Mouse (Mus musculus): ENCODE data around the gene Hectd3. TPM values are rescaled to one million over a fixed set of nuclear protein-coding genes. Genes with fewer than 3 reads are reported as not detected.
A peak's percentile ranks its signal among the peaks of the same experiment; 100 is the strongest.

Hectd3 gene
- polyA plus RNA-seq, 1 experiment from 2014 or later, result 8.8 TPM

DNA sequence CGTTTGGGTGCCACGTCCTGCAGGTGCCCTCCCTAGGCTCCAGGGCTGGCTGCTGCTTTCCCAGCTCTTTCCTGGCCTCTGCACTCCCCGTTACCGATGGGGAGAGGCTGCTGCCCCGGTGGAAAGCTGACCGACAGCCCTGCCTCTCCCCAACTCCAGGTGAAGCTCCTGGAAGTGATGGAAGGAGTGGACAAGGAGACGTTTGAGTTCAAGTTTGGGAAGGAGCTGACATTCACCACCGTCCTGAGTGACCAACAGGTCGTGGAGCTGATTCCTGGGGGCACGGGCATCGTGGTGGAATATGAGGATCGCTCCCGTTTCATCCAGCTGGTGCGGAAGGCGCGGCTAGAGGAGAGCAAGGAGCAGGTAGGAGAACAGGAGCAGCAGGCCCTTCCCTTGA lies 6.8 kb downstream of the Hectd3 start:
- Histone ChIP-seq H3K36me3 (replicated peaks) (peaks cover 20% of the 10 kb centered on the region), H3K27me3 (ENCODE audit: poor library complexity, severe bottlenecking) (peaks cover 11% of the 10 kb centered on the region), H3K4me1 (peaks cover 10% of the 10 kb centered on the region), H3K9me3 (no peaks in the 10 kb centered on the region), H3K27ac (no peak overlapping the region), H3K4me3 (no peak overlapping the region)
- DNase-seq (ENCODE audit: extremely low spot score, low spot score), result no peak
- WGBS, result 93% methylated on average over 16 of the region's 16 CpGs

DNA sequence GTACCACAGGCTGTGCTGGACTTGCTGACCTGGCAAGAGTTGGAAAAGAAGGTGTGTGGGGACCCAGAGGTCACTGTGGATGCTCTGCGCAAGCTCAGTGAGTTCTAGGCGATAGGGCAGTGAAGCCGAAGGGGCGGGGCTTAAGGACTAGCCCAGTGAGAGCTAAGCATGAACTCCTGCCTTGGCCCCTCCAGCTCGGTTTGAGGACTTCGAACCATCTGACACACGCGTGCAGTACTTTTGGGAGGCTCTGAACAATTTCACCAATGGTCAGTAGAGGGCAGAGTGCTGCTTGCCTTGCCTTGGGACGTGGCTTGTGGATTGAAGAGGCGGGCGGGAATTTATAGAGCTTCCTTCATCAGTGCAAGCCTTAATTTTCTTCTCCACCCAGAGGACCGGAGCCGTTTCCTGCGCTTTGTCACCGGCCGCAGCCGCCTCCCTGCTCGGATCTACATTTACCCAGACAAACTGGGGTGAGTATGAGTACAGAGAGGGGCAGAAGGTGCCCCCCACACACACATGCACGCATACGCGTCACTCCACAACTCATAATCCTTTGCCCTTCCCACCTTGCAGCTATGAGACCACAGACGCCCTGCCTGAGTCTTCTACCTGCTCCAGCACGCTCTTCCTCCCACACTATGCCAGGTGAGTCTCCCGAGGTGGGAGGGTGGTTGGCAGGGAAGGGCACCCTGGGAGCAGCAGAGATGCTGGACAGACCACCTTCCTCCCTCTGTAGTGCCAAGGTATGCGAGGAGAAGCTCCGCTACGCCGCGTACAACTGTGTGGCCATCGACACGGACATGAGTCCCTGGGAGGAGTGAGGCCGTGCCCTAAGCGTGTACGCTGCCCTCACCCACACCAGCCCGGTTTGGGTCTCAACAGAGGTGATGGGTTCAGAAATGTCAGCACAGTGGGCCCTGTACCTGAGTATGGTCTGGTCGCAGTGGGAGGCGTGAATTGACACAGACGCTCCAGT lies 7.7 kb downstream of the Hectd3 start:
- H3K4me1 ChIP-seq, result peaks cover 10% of the 10 kb centered on the region
- H3K9me3 ChIP-seq, result no peaks in the 10 kb centered on the region
- peaks cover 11% of the 10 kb centered on the region for H3K27me3 ChIP-seq (ENCODE audit: poor library complexity, severe bottlenecking)
- peak overlapping the region; percentile 27 for H3K27ac ChIP-seq
- 61% methylated on average over 38 of the region's 38 CpGs for WGBS
- DNase-seq (ENCODE audit: extremely low spot score, low spot score), result peak; percentile 68
- peaks cover 20% of the 10 kb centered on the region for H3K36me3 ChIP-seq (replicated peaks)
- H3K4me3 ChIP-seq, result peak overlapping the region; percentile 7; the same call in 1 of the 2 replicates

DNA sequence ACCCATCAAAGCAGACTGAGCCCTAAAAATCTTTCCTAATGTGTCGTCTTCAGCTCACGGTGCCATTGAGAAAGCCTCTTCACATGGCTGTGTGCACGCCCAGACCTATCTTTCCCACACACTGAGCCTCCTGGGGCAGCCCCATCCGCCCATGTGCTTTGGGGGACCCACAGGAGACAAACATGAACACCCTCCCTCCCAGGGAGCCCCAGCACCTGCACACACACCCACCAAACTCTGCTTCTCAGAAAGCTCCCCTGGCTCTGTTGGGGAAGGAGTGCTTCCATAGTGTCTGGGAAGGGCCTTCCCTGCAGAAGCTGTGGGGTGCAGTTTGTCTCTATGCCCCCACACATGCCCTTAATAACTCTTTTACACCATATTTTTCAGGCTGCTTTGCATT lies 9.5 kb downstream of the Hectd3 start:
- no peak for DNase-seq (ENCODE audit: extremely low spot score, low spot score)
- H3K4me3 ChIP-seq, result no peak overlapping the region
- peaks cover 9% of the 10 kb centered on the region for H3K36me3 ChIP-seq (replicated peaks)
- no peak overlapping the region for H3K27ac ChIP-seq
- H3K9me3 ChIP-seq, result no peaks in the 10 kb centered on the region
- H3K27me3 ChIP-seq (ENCODE audit: poor library complexity, severe bottlenecking), result peaks cover 11% of the 10 kb centered on the region
- WGBS, result 86% methylated on average over 4 of the region's 4 CpGs
- H3K4me1 ChIP-seq, result peaks cover 10% of the 10 kb centered on the region

DNA sequence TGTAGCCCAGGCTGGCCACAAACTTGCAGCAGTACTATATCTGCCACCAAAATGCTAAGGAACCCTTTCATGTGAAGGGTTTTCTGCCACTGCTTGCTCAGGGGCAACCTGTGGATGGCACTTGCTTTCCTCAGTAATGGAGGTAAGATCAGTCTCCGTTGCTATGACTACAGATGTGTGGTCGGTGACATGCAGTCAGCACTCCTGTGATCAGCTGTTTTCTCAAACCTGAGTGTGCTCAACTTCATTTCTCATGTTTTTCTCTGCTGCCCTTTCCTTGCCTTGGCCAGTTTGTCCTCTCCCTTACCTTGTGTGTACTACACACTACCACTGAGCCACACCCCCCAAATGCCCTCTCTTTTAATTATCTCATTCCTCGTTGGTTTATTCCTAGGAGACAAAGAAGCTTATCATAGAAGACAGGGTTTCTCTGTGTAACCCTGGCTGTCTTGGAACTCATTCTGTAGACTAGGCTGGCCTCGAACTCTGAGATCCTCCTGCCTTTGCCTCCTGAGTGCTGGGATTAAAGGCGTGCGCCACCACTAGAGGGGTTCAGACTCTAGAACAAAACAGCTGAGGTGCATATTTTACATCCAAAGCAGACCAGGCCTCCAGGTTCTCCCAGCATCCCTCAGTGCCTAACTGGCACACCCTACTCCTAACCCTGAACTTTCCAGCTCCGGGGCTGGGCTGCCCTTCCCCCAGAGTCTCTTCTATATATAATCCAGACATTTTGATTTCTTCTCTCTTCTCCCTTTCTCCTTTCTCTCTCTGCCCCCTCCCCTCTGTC lies 10.7 kb downstream of the Hectd3 start:
- no peak overlapping the region for H3K4me3 ChIP-seq
- H3K4me1 ChIP-seq, result peaks cover 10% of the 10 kb centered on the region
- H3K27ac ChIP-seq, result no peak overlapping the region
- peaks cover 11% of the 10 kb centered on the region for H3K27me3 ChIP-seq (ENCODE audit: poor library complexity, severe bottlenecking)
- peaks cover 9% of the 10 kb centered on the region for H3K36me3 ChIP-seq (replicated peaks)
- DNase-seq (ENCODE audit: extremely low spot score, low spot score), result no peak
- no peaks in the 10 kb centered on the region for H3K9me3 ChIP-seq
- WGBS, result 80% methylated on average over 7 of the region's 7 CpGs

DNA sequence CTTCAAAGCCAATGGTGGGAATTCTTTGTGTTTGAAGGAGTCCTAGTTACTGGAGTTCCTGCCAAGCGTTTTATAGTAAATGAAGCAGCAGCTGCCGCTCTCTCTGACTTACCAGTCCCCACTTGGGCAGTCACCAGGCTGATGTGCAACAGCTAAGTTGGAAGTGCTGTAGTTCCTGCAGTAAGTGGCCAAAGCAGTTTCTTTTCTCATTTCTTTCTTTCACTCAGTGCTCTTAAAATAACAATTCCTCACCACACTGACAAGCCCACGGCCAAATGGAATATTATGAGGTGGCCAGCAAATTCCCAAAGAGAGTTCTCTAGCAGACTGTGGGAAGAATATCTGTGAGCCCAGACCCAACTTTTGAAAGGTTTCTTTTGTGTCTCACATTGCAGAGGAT lies 11.9 kb downstream of the Hectd3 start:
- WGBS, result 79% methylated on average over 3 of the region's 3 CpGs
- Histone ChIP-seq H3K36me3 (replicated peaks) (peaks cover 9% of the 10 kb centered on the region), H3K27ac (no peak overlapping the region), H3K27me3 (ENCODE audit: poor library complexity, severe bottlenecking) (peaks cover 5% of the 10 kb centered on the region), H3K4me3 (no peak overlapping the region), H3K9me3 (no peaks in the 10 kb centered on the region), H3K4me1 (peaks cover 10% of the 10 kb centered on the region)
- no peak for DNase-seq (ENCODE audit: extremely low spot score, low spot score)

DNA sequence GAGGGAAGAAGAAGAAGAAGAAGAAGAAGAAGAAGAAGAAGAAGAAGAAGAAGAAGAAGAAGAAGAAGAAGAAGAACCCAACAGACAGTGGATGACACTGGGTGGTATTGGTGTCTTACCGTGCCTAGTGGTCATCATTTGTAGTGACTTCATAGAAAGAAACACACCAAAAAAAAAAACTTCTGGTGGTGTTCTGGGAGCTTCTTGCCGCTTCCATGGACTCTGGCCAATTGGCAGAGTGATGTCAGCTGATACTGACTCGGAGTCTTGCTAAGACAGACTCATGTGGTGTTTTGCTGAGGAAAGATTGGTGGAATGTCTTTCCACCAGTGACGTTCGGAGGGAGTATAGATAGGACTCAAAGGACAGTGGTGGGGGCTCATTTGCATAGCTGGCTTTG lies 15.1 kb downstream of the Hectd3 start:
- H3K9me3 ChIP-seq, result no peaks in the 10 kb centered on the region
- no peaks in the 10 kb centered on the region for H3K36me3 ChIP-seq (replicated peaks)
- H3K4me1 ChIP-seq, result no peaks in the 10 kb centered on the region
- DNase-seq (ENCODE audit: extremely low spot score, low spot score), result no peak
- no peak overlapping the region for H3K4me3 ChIP-seq
- WGBS, result 84% methylated on average over 5 of the region's 5 CpGs
- no peaks in the 10 kb centered on the region for H3K27me3 ChIP-seq (ENCODE audit: poor library complexity, severe bottlenecking)
- no peak overlapping the region for H3K27ac ChIP-seq

DNA sequence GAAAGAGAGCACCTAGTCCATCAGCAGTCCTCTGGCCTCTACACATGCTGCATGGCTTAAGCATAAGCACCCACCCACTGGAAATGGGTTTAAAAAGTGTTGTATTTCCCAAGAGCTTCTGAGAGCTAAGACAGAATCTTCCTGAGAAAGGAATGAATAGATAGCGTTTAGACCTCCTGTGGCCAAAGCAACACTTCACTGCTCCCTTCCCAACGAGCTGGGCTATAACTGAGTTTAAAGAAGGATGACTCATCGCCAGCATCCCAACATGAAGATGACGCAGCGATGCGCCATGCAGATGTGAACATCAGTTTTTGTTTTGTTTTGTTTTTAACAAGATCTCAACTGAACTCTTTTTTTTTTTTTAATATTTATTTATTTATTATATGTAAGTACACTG lies 18.5 kb downstream of the Hectd3 start:
- Histone ChIP-seq H3K36me3 (replicated peaks) (no peaks in the 10 kb centered on the region), H3K4me3 (no peak overlapping the region), H3K9me3 (no peaks in the 10 kb centered on the region), H3K4me1 (no peaks in the 10 kb centered on the region), H3K27ac (no peak overlapping the region), H3K27me3 (ENCODE audit: poor library complexity, severe bottlenecking) (no peaks in the 10 kb centered on the region)
- DNase-seq (ENCODE audit: extremely low spot score, low spot score), result no peak
- WGBS, result 87% methylated on average over 6 of the region's 6 CpGs

DNA sequence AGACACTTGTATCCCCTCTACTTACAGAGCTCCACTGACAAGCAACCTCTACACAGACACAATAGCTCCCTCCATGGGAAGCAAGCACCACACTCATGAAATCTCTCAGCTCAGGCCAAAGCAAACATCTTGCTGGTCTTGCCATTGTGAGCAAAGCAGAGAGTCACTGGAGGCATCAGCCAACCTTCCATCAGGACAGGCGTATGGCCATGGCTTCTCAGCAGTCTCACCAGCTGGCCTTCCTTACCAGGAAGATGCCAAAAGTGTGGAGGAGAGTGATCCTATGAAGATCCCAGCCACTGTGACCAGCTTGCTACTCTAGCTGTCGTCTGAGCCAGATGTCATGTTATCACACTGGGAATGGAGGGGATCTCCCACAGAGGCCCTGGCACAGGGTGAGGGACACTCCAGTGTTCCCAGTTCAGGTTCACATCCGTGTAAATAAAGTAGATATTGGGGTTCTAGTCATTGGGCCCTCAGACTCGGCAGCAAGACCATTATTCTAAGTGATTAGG lies 19.8 kb downstream of the Hectd3 start:
- Histone ChIP-seq H3K4me1 (peaks cover 5% of the 10 kb centered on the region), H3K4me3 (no peak overlapping the region), H3K27ac (no peak overlapping the region), H3K27me3 (ENCODE audit: poor library complexity, severe bottlenecking) (no peaks in the 10 kb centered on the region), H3K9me3 (no peaks in the 10 kb centered on the region), H3K36me3 (replicated peaks) (no peaks in the 10 kb centered on the region)
- WGBS, result 73% methylated on average over 4 of the region's 4 CpGs
- DNase-seq (ENCODE audit: extremely low spot score, low spot score), result no peak

DNA sequence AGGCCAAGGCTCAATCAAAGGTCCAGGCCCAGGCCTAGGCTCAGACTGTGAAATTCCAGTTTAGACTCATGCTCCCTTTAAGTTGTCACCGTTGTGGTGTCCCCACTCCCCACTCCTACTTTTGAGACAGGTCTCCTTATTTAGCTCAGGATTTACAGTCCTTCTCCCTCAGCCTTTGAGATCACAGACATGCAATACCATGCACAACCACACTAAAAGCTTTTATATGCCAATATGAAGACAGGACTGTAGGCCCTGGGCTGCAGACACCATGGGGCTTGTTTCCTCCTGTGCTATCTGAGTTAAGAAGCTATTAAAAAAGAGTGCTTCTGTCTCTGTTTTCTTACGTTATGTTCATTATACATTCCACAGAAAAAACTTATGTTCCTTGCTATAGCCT lies 22.6 kb downstream of the Hectd3 start:
- Histone ChIP-seq H3K9me3 (no peaks in the 10 kb centered on the region), H3K36me3 (replicated peaks) (peaks cover 9% of the 10 kb centered on the region), H3K4me1 (peaks cover 12% of the 10 kb centered on the region), H3K27me3 (ENCODE audit: poor library complexity, severe bottlenecking) (no peaks in the 10 kb centered on the region), H3K27ac (no peak overlapping the region), H3K4me3 (no peak overlapping the region)
- WGBS, result 93% methylated on average over 2 of the region's 2 CpGs
- no peak for DNase-seq (ENCODE audit: extremely low spot score, low spot score)

DNA sequence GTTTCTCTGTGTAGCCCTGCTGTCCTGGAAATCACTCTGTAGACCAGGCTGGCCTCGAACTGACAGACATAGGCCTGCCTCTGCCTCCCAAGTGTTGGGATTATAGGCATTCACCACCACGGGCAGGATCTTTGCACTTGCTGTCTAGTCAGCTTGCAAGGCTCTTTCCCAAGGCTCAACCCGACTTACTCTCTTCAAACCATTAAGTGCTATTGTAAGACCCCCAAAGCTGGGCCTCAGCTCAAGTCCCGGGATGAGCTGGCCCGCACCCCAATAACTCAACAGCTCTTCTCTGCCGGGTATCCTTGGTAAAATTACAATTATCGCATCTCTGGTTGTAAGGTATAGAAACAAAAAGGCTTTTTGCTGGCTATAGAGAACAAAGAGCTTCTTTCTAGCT lies 23.2 kb downstream of the Hectd3 start:
- no peaks in the 10 kb centered on the region for H3K27me3 ChIP-seq (ENCODE audit: poor library complexity, severe bottlenecking)
- no peaks in the 10 kb centered on the region for H3K9me3 ChIP-seq
- H3K4me3 ChIP-seq, result no peak overlapping the region
- H3K4me1 ChIP-seq, result peaks cover 12% of the 10 kb centered on the region
- H3K27ac ChIP-seq, result no peak overlapping the region
- peaks cover 15% of the 10 kb centered on the region for H3K36me3 ChIP-seq (replicated peaks)
- no peak for DNase-seq (ENCODE audit: extremely low spot score, low spot score)
- WGBS, result 90% methylated on average over 7 of the region's 7 CpGs

DNA sequence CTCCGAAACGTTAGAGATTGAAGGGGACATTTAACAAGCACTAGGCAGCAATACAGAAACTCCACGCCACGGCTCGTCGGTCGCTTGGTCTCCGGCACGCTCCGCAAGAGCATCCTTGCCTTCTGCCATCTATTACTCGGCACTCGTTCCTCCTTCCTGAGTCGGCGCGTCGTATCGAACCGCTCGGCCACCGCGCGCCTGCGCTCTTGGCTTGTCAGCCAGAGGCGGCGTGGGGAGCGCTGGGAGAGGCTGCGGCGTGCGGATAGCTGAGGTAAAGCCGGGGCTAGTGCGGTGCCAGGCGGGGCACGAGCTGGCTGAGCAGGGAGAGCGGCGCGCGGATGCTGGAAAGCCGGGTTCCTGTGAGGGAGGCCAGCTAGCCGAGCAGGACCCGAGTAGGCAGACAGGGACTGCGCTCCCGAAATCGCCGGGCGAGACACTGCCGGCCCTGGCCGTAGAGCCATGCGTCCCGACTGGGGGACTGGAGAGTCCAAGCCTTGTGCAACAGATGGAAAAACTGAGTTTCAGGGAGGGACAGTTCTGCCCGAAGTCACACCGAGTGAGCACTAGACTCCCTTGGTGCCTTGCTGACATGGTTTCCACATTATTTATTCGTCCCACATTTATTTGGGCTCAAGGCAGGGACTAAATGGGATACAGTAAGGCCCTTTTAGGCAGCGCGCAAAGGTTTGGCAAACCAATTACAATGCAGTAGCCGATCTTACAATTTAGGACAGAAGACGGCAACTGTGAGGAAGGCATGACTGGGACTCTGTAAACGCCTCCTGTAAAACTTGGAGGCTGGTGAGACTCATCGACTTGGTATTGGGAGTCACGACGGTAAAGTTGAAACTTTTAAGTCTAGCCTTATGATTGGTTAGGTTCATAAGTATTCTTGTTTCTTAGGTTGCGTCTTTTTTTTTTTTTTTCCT lies 24.4 kb downstream of the Hectd3 start, which contains the start of gene Eif2b3:
TSS of gene Eif2b3 (plus strand) at position 197 of the 929 bp plus-strand sequence.
- Histone ChIP-seq H3K36me3 (replicated peaks) (peaks cover 26% of the 10 kb centered on the region), H3K27ac (peak within 1 kb of the TSS; percentile 89), H3K27me3 (ENCODE audit: poor library complexity, severe bottlenecking) (no peaks in the 10 kb centered on the region), H3K9me3 (no peaks in the 10 kb centered on the region), H3K4me3 (peak within 1 kb of the TSS; percentile 94), H3K4me1 (peaks cover 12% of the 10 kb centered on the region)
- peak; percentile 89 for DNase-seq (ENCODE audit: extremely low spot score, low spot score)
- under 1% methylated on average over 61 of the region's 61 CpGs for WGBS

DNA sequence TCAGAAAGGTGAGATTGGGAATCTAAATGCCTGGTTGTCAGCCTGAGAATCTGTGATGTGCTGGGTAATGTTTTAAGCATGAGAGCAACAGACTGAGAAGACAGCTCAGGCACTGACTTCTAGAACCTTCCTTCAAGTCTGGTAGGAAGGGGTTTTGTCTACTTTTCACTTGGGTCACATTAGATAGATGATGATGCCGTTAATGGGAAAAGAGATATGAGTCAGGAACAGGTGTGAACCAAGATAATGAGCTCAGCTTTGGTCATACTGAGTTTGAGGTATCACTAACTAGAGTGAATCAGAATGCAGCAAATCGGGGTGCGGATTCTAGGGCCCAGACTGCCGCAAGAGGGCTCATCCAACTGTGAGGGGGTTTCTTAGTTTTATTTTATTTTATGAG lies 28.4 kb downstream of the Hectd3 start:
- no peak for DNase-seq (ENCODE audit: extremely low spot score, low spot score)
- peaks cover 50% of the 10 kb centered on the region for H3K36me3 ChIP-seq (replicated peaks)
- peaks cover 12% of the 10 kb centered on the region for H3K4me1 ChIP-seq
- H3K9me3 ChIP-seq, result no peaks in the 10 kb centered on the region
- 96% methylated on average over 4 of the region's 4 CpGs for WGBS
- no peak overlapping the region for H3K4me3 ChIP-seq
- H3K27ac ChIP-seq, result no peak overlapping the region
- H3K27me3 ChIP-seq (ENCODE audit: poor library complexity, severe bottlenecking), result no peaks in the 10 kb centered on the region

Data from forebrain, embryonic 10.5 days (tissue).